Mouse (Mus musculus): ENCODE measurements around the gene Gapvd1. TPM values are rescaled to one million over a fixed set of nuclear protein-coding genes. Genes with fewer than 3 reads are reported as not detected.

Gene Gapvd1
- polyA plus RNA-seq, 1 experiment from 2014 or later: 107 TPM

DNA sequence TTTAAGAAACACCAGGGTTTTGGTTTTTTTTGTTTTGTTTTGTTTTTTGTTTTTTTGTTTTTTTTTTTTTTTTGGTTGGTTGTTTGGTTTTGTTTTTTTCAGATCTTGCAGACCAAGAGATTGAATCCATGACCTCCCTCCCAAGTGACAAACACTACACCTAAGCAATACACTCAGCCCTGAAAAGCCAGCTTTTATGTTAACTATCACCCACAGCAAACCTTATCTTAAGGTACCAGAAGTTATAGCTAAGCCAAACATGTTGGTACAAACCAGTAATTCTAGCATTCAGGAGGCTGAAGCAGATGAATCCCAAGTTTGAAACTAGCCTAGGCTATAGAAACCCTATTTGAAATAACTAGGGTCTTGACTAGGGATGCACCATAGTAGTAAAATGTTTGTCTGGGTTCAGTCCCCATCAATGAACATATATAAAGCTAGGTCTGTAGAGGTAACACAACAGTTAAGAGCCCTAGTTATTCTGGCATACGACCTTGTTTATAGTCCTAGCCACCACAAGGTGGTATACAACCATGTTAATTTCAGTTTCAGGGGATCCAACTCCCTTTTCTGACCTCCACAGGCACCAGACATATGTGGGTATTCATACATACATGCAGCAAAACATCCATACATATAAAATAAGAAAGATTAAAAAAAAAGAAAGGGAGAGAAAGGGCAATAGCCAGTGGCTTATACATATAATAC is 15.2 kb downstream of the Gapvd1 start:
- Histone ChIP-seq H3K4me3 (ENCODE audit: low read depth, low read length) (no peak overlapping the region), H3K4me1 (ENCODE audit: control insufficient read depth, insufficient read depth, low read length) (no peaks in the 10 kb centered on the region; the same call in 1 of the 2 replicates), H3K27ac (ENCODE audit: low read length) (no peak overlapping the region), H3K9ac (ENCODE audit: low read depth, low read length) (no peak overlapping the region), H3K9me3 (replicated peaks; ENCODE audit: control insufficient read depth, low read length, poor library complexity, severe bottlenecking) (no peaks in the 10 kb centered on the region), H3K27me3 (ENCODE audit: control insufficient read depth, insufficient read depth, low read depth, low read length) (no peaks in the 10 kb centered on the region), H3K36me3 (ENCODE audit: control insufficient read depth, insufficient read depth, low read length) (peaks cover 2% of the 10 kb centered on the region; the same call in 1 of the 2 replicates), H3K4me2 (ENCODE audit: low read length) (no peak overlapping the region)
- ATAC-seq: no peak
- WGBS: 82% methylated on average over 1 of the region's 1 CpGs

DNA sequence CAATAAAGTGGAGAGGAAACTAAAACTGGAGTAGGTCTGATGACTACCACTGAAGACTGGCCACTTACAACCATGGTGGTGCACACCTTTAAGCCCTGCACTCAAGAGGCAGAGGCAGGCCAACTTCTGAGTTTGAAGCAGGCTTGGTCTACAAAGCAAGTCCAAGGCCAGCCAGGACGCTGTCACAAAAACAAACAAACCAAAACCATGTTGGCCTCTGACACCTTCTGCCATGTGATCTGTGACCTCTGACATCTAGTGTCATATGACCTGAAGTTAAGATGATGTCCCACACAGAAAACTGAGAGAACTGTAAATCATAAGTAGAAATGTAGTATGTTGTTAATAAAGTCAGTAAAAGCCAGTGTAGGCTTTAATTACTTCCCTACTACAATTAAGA is 17.1 kb downstream of the Gapvd1 start:
- Histone ChIP-seq H3K4me2 (ENCODE audit: low read length) (no peak overlapping the region), H3K4me1 (ENCODE audit: control insufficient read depth, insufficient read depth, low read length) (no peaks in the 10 kb centered on the region; the same call in 1 of the 2 replicates), H3K9me3 (replicated peaks; ENCODE audit: control insufficient read depth, low read length, poor library complexity, severe bottlenecking) (no peaks in the 10 kb centered on the region), H3K27me3 (ENCODE audit: control insufficient read depth, insufficient read depth, low read depth, low read length) (no peaks in the 10 kb centered on the region), H3K27ac (ENCODE audit: low read length) (no peak overlapping the region), H3K9ac (ENCODE audit: low read depth, low read length) (no peak overlapping the region), H3K4me3 (ENCODE audit: low read depth, low read length) (no peak overlapping the region), H3K36me3 (ENCODE audit: control insufficient read depth, insufficient read depth, low read length) (peaks cover 2% of the 10 kb centered on the region; the same call in 1 of the 2 replicates)
- ATAC-seq: no peak
- 83% methylated on average over 1 of the region's 1 CpGs for whole genome bisulfite sequencing

- ATAC-seq: no peak
- H3K27ac ChIP-seq (ENCODE audit: low read length): no peak overlapping the region
- H3K36me3 ChIP-seq (ENCODE audit: control insufficient read depth, insufficient read depth, low read length): no peaks in the 10 kb centered on the region
- no peak overlapping the region for H3K9ac ChIP-seq (ENCODE audit: low read depth, low read length)
- no peaks in the 10 kb centered on the region for H3K27me3 ChIP-seq (ENCODE audit: control insufficient read depth, insufficient read depth, low read depth, low read length)
- H3K4me1 ChIP-seq (ENCODE audit: control insufficient read depth, insufficient read depth, low read length): no peaks in the 10 kb centered on the region
- H3K4me2 ChIP-seq (ENCODE audit: low read length): no peak overlapping the region
- WGBS: 80% methylated on average over 1 of the region's 1 CpGs
- no peak overlapping the region for H3K4me3 ChIP-seq (ENCODE audit: low read depth, low read length)
- no peaks in the 10 kb centered on the region for H3K9me3 ChIP-seq (replicated peaks; ENCODE audit: control insufficient read depth, low read length, poor library complexity, severe bottlenecking)
Observed at GRCm38 (mm10) chr2:34736626-34737025, 18.4 kb downstream of the Gapvd1 start.

GRCm38 (mm10) chr2:34727045-34727728 is 27.8 kb downstream of the Gapvd1 start:
- no peaks in the 10 kb centered on the region for H3K4me1 ChIP-seq (ENCODE audit: control insufficient read depth, insufficient read depth, low read length)
- H3K27ac ChIP-seq (ENCODE audit: low read length): no peak overlapping the region
- ATAC-seq: no peak
- peaks cover 30% of the 10 kb centered on the region for H3K36me3 ChIP-seq (ENCODE audit: control insufficient read depth, insufficient read depth, low read length)
- H3K9me3 ChIP-seq (replicated peaks; ENCODE audit: control insufficient read depth, low read length, poor library complexity, severe bottlenecking): no peaks in the 10 kb centered on the region
- H3K4me2 ChIP-seq (ENCODE audit: low read length): no peak overlapping the region
- H3K4me3 ChIP-seq (ENCODE audit: low read depth, low read length): no peak overlapping the region
- H3K9ac ChIP-seq (ENCODE audit: low read depth, low read length): no peak overlapping the region
- whole genome bisulfite sequencing: 94% methylated on average over 8 of the region's 8 CpGs
- H3K27me3 ChIP-seq (ENCODE audit: control insufficient read depth, insufficient read depth, low read depth, low read length): no peaks in the 10 kb centered on the region

DNA sequence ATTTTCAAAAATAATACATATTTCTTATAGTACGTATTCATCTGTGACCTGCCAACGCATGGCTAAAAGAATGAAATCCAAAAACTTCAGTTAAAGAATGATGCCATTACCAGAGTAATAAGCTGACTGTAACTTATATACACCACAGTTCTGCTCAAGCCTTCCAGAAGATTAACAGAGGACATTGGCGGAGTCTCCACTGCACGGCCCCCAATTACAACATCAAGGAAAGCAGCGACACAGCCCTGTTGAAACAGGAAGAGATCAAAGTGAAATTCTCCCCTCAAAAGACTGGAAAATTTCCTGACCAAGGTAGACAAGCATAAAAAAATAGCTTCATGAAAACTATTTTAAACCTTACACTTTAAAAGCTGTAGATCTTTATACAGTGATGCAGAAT is 29.8 kb downstream of the Gapvd1 start:
- WGBS: 95% methylated on average over 5 of the region's 5 CpGs
- Histone ChIP-seq H3K9me3 (replicated peaks; ENCODE audit: control insufficient read depth, low read length, poor library complexity, severe bottlenecking) (no peaks in the 10 kb centered on the region), H3K4me1 (ENCODE audit: control insufficient read depth, insufficient read depth, low read length) (no peaks in the 10 kb centered on the region), H3K27ac (ENCODE audit: low read length) (no peak overlapping the region), H3K4me3 (ENCODE audit: low read depth, low read length) (no peak overlapping the region), H3K4me2 (ENCODE audit: low read length) (no peak overlapping the region), H3K36me3 (ENCODE audit: control insufficient read depth, insufficient read depth, low read length) (peaks cover 33% of the 10 kb centered on the region), H3K9ac (ENCODE audit: low read depth, low read length) (no peak overlapping the region), H3K27me3 (ENCODE audit: control insufficient read depth, insufficient read depth, low read depth, low read length) (no peaks in the 10 kb centered on the region)
- no peak for ATAC-seq

- no peak overlapping the region for H3K4me3 ChIP-seq (ENCODE audit: low read depth, low read length)
- WGBS: 84% methylated on average over 2 of the region's 2 CpGs
- H3K27ac ChIP-seq (ENCODE audit: low read length): no peak overlapping the region
- peaks cover 29% of the 10 kb centered on the region for H3K36me3 ChIP-seq (ENCODE audit: control insufficient read depth, insufficient read depth, low read length)
- H3K4me2 ChIP-seq (ENCODE audit: low read length): no peak overlapping the region
- no peaks in the 10 kb centered on the region for H3K27me3 ChIP-seq (ENCODE audit: control insufficient read depth, insufficient read depth, low read depth, low read length)
- H3K4me1 ChIP-seq (ENCODE audit: control insufficient read depth, insufficient read depth, low read length): no peaks in the 10 kb centered on the region
- ATAC-seq: no peak
- no peaks in the 10 kb centered on the region for H3K9me3 ChIP-seq (replicated peaks; ENCODE audit: control insufficient read depth, low read length, poor library complexity, severe bottlenecking)
- H3K9ac ChIP-seq (ENCODE audit: low read depth, low read length): no peak overlapping the region
Observed at GRCm38 (mm10) chr2:34718196-34718595, 36.8 kb downstream of the Gapvd1 start.

- no peak overlapping the region for H3K4me3 ChIP-seq (ENCODE audit: low read depth, low read length)
- no peak for ATAC-seq
- H3K9ac ChIP-seq (ENCODE audit: low read depth, low read length): no peak overlapping the region
- H3K4me2 ChIP-seq (ENCODE audit: low read length): no peak overlapping the region
- H3K4me1 ChIP-seq (ENCODE audit: control insufficient read depth, insufficient read depth, low read length): no peaks in the 10 kb centered on the region
- H3K36me3 ChIP-seq (ENCODE audit: control insufficient read depth, insufficient read depth, low read length): peaks cover 49% of the 10 kb centered on the region
- H3K9me3 ChIP-seq (replicated peaks; ENCODE audit: control insufficient read depth, low read length, poor library complexity, severe bottlenecking): no peaks in the 10 kb centered on the region
- no peaks in the 10 kb centered on the region for H3K27me3 ChIP-seq (ENCODE audit: control insufficient read depth, insufficient read depth, low read depth, low read length)
- WGBS: 97% methylated on average over 6 of the region's 6 CpGs
- no peak overlapping the region for H3K27ac ChIP-seq (ENCODE audit: low read length)
Observed at GRCm38 (mm10) chr2:34711904-34712303, 43.1 kb downstream of the Gapvd1 start.

DNA sequence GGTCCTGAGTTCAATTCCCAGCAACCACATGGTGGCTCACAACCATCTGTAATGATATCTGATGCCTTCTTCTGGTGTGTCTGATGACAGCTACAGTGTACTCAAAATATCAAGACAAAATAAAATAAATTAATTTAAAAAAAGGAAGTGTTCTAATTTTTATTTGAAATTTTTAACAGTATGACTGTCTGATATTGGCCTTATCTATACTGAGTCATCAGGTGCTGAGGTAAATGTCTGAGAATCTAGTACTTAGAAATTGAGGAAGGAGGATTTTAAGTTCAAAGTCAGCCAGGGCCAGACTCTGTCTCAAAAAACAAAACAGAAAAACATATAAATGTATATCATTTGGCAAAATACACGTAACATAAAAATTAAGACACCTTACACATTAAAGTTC is 46.4 kb downstream of the Gapvd1 start:
- H3K27ac ChIP-seq (ENCODE audit: low read length): no peak overlapping the region
- no peak overlapping the region for H3K9ac ChIP-seq (ENCODE audit: low read depth, low read length)
- no peak overlapping the region for H3K4me2 ChIP-seq (ENCODE audit: low read length)
- no peak for ATAC-seq
- H3K9me3 ChIP-seq (replicated peaks; ENCODE audit: control insufficient read depth, low read length, poor library complexity, severe bottlenecking): no peaks in the 10 kb centered on the region
- WGBS: 96% methylated on average over 1 of the region's 1 CpGs
- H3K36me3 ChIP-seq (ENCODE audit: control insufficient read depth, insufficient read depth, low read length): peaks cover 65% of the 10 kb centered on the region
- no peaks in the 10 kb centered on the region for H3K4me1 ChIP-seq (ENCODE audit: control insufficient read depth, insufficient read depth, low read length)
- H3K27me3 ChIP-seq (ENCODE audit: control insufficient read depth, insufficient read depth, low read depth, low read length): no peaks in the 10 kb centered on the region
- no peak overlapping the region for H3K4me3 ChIP-seq (ENCODE audit: low read depth, low read length)

DNA sequence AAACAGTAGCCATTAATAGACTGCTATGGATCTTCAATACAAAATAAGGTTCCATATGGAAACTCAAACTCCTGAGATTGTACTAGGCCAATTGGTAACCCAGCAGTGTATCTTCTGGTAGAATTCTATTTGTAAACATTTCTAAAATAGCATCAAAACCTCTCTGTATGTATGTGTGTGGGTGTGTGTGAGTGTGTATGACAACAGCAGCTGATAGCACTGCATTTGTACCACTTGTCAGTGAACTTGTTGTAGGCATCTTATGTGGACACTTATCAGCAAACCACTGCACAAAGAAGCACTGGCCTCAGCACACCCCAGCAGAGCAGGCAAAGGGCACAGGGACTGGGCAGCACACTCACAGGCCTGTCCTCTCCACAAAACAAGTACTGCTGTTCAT is 58.4 kb downstream of the Gapvd1 start:
- Histone ChIP-seq H3K4me3 (ENCODE audit: low read depth, low read length) (no peak overlapping the region), H3K27me3 (ENCODE audit: control insufficient read depth, insufficient read depth, low read depth, low read length) (no peaks in the 10 kb centered on the region), H3K9me3 (replicated peaks; ENCODE audit: control insufficient read depth, low read length, poor library complexity, severe bottlenecking) (no peaks in the 10 kb centered on the region), H3K36me3 (ENCODE audit: control insufficient read depth, insufficient read depth, low read length) (peaks cover 47% of the 10 kb centered on the region), H3K4me1 (ENCODE audit: control insufficient read depth, insufficient read depth, low read length) (no peaks in the 10 kb centered on the region), H3K4me2 (ENCODE audit: low read length) (no peak overlapping the region), H3K27ac (ENCODE audit: low read length) (no peak overlapping the region), H3K9ac (ENCODE audit: low read depth, low read length) (no peak overlapping the region)
- ATAC-seq: no peak
